Mouse (Mus musculus): ENCODE measurements at regions not wholly inside any gene's neighbourhood (a gene's known extent, or its start where the extent isn't known, plus 50 kb on each side); places are given as distances from the start of the nearest gene placed in this dataset.

- Histone ChIP-seq H3K36me3 (ENCODE audit: control insufficient read depth, insufficient read depth, low read length) (no peaks in the 10 kb centered on the region), H3K4me1 (ENCODE audit: control insufficient read depth, insufficient read depth, insufficient read length, low read length) (no peaks in the 10 kb centered on the region), H3K4me3 (ENCODE audit: low read depth, low read length) (no peak overlapping the region), H3K27me3 (ENCODE audit: control insufficient read depth, insufficient read depth, low read length) (no peaks in the 10 kb centered on the region), H3K27ac (ENCODE audit: insufficient read depth, low read depth, low read length) (no peak overlapping the region)
- 71% methylated on average over 2 of the region's 2 CpGs for WGBS
- TF ChIP-seq POLR2A (IDR thresholded peaks at IDR 0.05; ENCODE audit: low read depth, low read length), result no peak
- no peak for TF ChIP-seq CTCF (IDR thresholded peaks at IDR 0.05; ENCODE audit: extremely low read depth, insufficient read length, insufficient replicate concordance, low read depth, low read length)
Measured at GRCm38 (mm10) chr1:169408120-169408519, 123.1 kb downstream of the Nuf2 start.

- Histone ChIP-seq H3K27ac (ENCODE audit: insufficient read depth, low read depth, low read length) (no peak overlapping the region), H3K4me3 (ENCODE audit: low read depth, low read length) (no peak overlapping the region), H3K36me3 (ENCODE audit: control insufficient read depth, insufficient read depth, low read length) (no peaks in the 10 kb centered on the region), H3K4me1 (ENCODE audit: control insufficient read depth, insufficient read depth, insufficient read length, low read length) (no peaks in the 10 kb centered on the region), H3K27me3 (ENCODE audit: control insufficient read depth, insufficient read depth, low read length) (no peaks in the 10 kb centered on the region)
- WGBS, result 65% methylated on average over 6 of the region's 6 CpGs
- TF ChIP-seq POLR2A (IDR thresholded peaks at IDR 0.05; ENCODE audit: low read depth, low read length), result no peak
Measured at GRCm38 (mm10) chr1:169400841-169401240, 130.4 kb downstream of the Nuf2 start.

GRCm38 (mm10) chr1:169397371-169397770 is 133.9 kb downstream of the Nuf2 start:
- no peaks in the 10 kb centered on the region for H3K4me1 ChIP-seq (ENCODE audit: control insufficient read depth, insufficient read depth, insufficient read length, low read length)
- WGBS, result 82% methylated on average over 4 of the region's 4 CpGs
- H3K27me3 ChIP-seq (ENCODE audit: control insufficient read depth, insufficient read depth, low read length), result no peaks in the 10 kb centered on the region
- no peak overlapping the region for H3K4me3 ChIP-seq (ENCODE audit: low read depth, low read length)
- H3K27ac ChIP-seq (ENCODE audit: insufficient read depth, low read depth, low read length), result no peak overlapping the region
- no peaks in the 10 kb centered on the region for H3K36me3 ChIP-seq (ENCODE audit: control insufficient read depth, insufficient read depth, low read length)
- no peak for TF ChIP-seq POLR2A (IDR thresholded peaks at IDR 0.05; ENCODE audit: low read depth, low read length)
- TF ChIP-seq CTCF (IDR thresholded peaks at IDR 0.05; ENCODE audit: extremely low read depth, insufficient read length, insufficient replicate concordance, low read depth, low read length), result no peak

- Histone ChIP-seq H3K36me3 (ENCODE audit: control insufficient read depth, insufficient read depth, low read length) (no peaks in the 10 kb centered on the region), H3K27me3 (ENCODE audit: control insufficient read depth, insufficient read depth, low read length) (no peaks in the 10 kb centered on the region), H3K27ac (ENCODE audit: insufficient read depth, low read depth, low read length) (no peak overlapping the region), H3K4me3 (ENCODE audit: low read depth, low read length) (no peak overlapping the region), H3K4me1 (ENCODE audit: control insufficient read depth, insufficient read depth, insufficient read length, low read length) (no peaks in the 10 kb centered on the region)
- TF ChIP-seq POLR2A (IDR thresholded peaks at IDR 0.05; ENCODE audit: low read depth, low read length), result no peak
- TF ChIP-seq CTCF (IDR thresholded peaks at IDR 0.05; ENCODE audit: extremely low read depth, insufficient read length, insufficient replicate concordance, low read depth, low read length), result no peak
- WGBS, result 19% methylated on average over 1 of the region's 1 CpGs
Measured at GRCm38 (mm10) chr1:169387056-169387455, 144.2 kb downstream of the Nuf2 start.

- Histone ChIP-seq H3K4me3 (ENCODE audit: low read depth, low read length) (no peak overlapping the region), H3K27me3 (ENCODE audit: control insufficient read depth, insufficient read depth, low read length) (no peaks in the 10 kb centered on the region), H3K27ac (ENCODE audit: insufficient read depth, low read depth, low read length) (no peak overlapping the region), H3K4me1 (ENCODE audit: control insufficient read depth, insufficient read depth, insufficient read length, low read length) (no peaks in the 10 kb centered on the region), H3K36me3 (ENCODE audit: control insufficient read depth, insufficient read depth, low read length) (no peaks in the 10 kb centered on the region)
- no peak for TF ChIP-seq POLR2A (IDR thresholded peaks at IDR 0.05; ENCODE audit: low read depth, low read length)
- no peak for TF ChIP-seq CTCF (IDR thresholded peaks at IDR 0.05; ENCODE audit: extremely low read depth, insufficient read length, insufficient replicate concordance, low read depth, low read length)
- 72% methylated on average over 10 of the region's 10 CpGs for WGBS
Measured at GRCm38 (mm10) chr1:169385740-169386424, 145.4 kb downstream of the Nuf2 start.

GRCm38 (mm10) chr1:169374686-169375085 is 156.6 kb downstream of the Nuf2 start:
- H3K27ac ChIP-seq (ENCODE audit: insufficient read depth, low read depth, low read length), result no peak overlapping the region
- H3K4me3 ChIP-seq (ENCODE audit: low read depth, low read length), result no peak overlapping the region
- no peaks in the 10 kb centered on the region for H3K36me3 ChIP-seq (ENCODE audit: control insufficient read depth, insufficient read depth, low read length)
- H3K27me3 ChIP-seq (ENCODE audit: control insufficient read depth, insufficient read depth, low read length), result no peaks in the 10 kb centered on the region
- no peak for TF ChIP-seq CTCF (IDR thresholded peaks at IDR 0.05; ENCODE audit: extremely low read depth, insufficient read length, insufficient replicate concordance, low read depth, low read length)
- TF ChIP-seq POLR2A (IDR thresholded peaks at IDR 0.05; ENCODE audit: low read depth, low read length), result no peak
- H3K4me1 ChIP-seq (ENCODE audit: control insufficient read depth, insufficient read depth, insufficient read length, low read length), result no peaks in the 10 kb centered on the region
- 48% methylated on average over 1 of the region's 1 CpGs for WGBS

GRCm38 (mm10) chr1:169368758-169369157 is 162.5 kb downstream of the Nuf2 start:
- 38% methylated on average over 3 of the region's 3 CpGs for WGBS
- no peaks in the 10 kb centered on the region for H3K27me3 ChIP-seq (ENCODE audit: control insufficient read depth, insufficient read depth, low read length)
- H3K4me1 ChIP-seq (ENCODE audit: control insufficient read depth, insufficient read depth, insufficient read length, low read length), result no peaks in the 10 kb centered on the region
- no peaks in the 10 kb centered on the region for H3K36me3 ChIP-seq (ENCODE audit: control insufficient read depth, insufficient read depth, low read length)
- H3K4me3 ChIP-seq (ENCODE audit: low read depth, low read length), result no peak overlapping the region
- no peak for TF ChIP-seq POLR2A (IDR thresholded peaks at IDR 0.05; ENCODE audit: low read depth, low read length)
- TF ChIP-seq CTCF (IDR thresholded peaks at IDR 0.05; ENCODE audit: extremely low read depth, insufficient read length, insufficient replicate concordance, low read depth, low read length), result no peak
- H3K27ac ChIP-seq (ENCODE audit: insufficient read depth, low read depth, low read length), result no peak overlapping the region
